Mouse (Mus musculus): Measurements from ENCODE around the gene Rbm4b.

- TF ChIP-seq CTCF (IDR thresholded peaks at IDR 0.05; ENCODE audit: low read depth, low read length) (no peak), POLR2A (IDR thresholded peaks at IDR 0.05; ENCODE audit: extremely low read depth, insufficient read depth, low read length) (no peak)
These were observed 16.5 kb upstream of the Rbm4b start for GRCm38 (mm10) chr19:4739762-4740161.

All from liver, adult 2 months (tissue).